Mouse (Mus musculus) layer of hippocampus, adult 18-20 months (tissue): ENCODE data around the gene Bysl. TPM values are rescaled to one million over a fixed set of nuclear protein-coding genes. Genes with fewer than 3 reads are reported as not detected.
A peak's percentile ranks its signal among the peaks of the same experiment; 100 is the strongest.

Experiments used
- DNase-seq, 2 experiments: peaks; one replicate each; pipeline ENCODE4 v3.0.0; 2022; ENCODE audit warnings: low spot score in 2 of 2
- total RNA-seq, 2 experiments: library from RNA; stranded (reverse); gene quantifications; 2 replicates each; pipeline ENCODE4 v1.2.3; 2021

Bysl gene
- total RNA-seq, 2 experiments from 2014 or later, result 19.4 to 19.5 TPM

DNA sequence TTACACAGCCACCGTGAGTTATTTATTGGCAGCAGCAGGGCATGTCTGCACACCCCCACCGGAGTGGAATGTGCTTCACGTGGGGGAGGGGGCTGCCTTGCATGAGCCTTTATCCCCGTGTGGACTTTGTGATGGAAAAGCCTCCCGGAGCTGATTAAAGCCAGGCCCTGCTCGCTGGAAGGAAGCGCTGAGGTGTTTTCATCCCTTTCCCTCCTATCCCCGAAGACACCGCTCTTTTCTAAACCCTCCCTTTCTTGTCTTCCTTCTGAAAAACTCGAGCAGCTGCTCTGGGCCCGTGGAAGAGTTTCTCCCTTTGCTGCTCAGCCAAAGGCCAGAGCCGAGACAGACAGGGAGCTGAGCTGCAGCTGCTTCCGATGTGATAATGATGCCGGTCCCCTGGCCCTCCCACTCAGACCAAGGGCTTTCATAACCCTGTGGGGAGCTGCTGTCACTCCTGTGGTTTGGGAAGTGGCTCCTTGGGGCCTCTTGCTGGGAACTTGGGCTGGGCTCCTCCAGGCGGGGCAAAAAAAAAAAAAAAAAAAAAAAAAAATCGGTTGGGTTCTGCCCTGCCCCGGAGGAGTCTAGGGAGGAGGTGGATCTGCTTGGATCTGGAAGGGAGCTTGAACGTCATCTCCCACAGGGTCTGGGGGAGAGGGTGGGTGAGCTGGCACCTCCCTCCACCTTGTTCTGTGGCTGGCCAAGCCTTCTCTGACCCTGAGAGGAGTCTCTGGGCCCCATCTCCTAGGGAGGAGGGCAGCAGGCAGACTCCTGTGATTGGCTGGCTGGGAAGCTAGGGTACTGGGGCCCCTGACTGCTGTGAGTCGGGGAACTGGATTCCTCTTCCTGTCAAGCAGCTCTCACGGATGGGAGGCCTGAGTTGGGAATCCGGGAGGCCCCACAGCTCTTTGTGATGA is 15.8 kb downstream of the Bysl start:
- DNase-seq, result no peak

DNA sequence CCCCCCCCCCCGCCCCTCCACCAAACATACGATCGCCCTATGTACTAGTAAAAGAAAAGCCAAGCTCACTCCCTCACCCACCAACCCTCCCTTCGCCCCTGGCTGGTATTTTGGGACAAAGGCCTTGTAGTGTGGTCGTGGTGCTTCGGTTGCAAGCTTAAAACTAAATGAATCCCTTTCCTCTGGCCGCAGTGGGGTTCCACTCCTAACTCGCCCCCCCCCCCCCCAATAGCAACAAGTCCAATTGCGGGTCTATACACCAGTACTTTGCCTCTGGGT is 16.4 kb downstream of the Bysl start:
- no peak for DNase-seq

DNA sequence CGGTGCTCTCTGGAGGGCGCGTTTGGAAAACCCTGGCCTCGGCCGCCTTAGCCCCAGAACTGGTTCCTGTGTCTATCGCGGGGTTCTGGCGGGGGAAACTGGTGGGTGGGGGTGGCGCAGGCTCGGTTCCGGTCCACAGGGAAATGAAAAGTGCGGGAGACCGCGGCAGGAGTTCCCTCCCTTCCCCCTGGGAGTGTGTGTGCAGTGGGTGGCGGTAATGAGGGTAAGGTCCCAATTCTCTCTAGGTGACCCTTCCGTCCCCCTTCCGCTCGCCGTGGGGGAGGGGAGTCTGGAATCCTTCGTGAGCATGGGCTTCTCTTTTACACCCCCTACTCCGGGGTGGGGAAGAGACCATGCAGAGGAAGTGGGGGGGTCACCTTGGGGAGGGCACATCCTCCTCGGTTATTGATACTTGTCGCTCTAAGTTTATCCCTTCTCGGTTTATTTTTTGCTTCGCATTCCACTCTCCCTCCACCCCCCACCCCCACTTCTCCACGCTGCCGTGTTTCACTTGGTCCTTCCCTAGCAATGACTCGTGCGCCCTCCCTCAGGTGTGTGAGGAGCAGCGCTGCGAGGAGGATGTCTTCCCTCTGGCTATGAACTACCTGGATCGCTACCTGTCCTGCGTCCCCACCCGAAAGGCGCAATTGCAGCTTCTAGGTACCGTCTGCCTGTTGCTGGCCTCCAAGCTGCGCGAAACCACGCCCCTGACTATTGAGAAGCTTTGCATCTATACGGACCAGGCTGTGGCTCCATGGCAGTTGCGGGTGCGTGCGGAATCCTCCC is 16.9 kb downstream of the Bysl start:
- no peak for DNase-seq

- no peak for DNase-seq
Measured at GRCm38 (mm10) chr17:47593854-47594182, 17.5 kb downstream of the Bysl start.

GRCm38 (mm10) chr17:47593215-47593853 is 18.0 kb downstream of the Bysl start:
- DNase-seq, result peak; percentile 87 to 92

DNA sequence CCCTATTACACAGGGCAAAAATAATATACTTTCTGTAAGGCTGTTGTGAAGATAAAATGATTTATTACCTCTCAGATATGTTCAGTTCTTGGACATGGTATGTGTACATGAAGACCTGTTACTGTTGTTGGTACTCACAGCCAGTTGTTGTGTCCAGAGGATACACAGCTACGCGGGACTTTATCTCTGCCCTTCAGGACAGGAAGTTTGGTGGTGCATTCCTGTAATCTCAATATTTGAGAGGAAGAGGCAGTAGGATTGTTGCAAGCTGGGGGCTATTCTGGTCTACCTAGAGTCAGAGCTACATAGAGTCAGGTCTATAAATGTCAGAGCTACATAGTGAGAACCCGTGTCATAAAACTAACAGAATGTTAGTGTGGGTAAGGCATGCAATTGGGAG is 20.2 kb downstream of the Bysl start:
- no peak for DNase-seq

DNA sequence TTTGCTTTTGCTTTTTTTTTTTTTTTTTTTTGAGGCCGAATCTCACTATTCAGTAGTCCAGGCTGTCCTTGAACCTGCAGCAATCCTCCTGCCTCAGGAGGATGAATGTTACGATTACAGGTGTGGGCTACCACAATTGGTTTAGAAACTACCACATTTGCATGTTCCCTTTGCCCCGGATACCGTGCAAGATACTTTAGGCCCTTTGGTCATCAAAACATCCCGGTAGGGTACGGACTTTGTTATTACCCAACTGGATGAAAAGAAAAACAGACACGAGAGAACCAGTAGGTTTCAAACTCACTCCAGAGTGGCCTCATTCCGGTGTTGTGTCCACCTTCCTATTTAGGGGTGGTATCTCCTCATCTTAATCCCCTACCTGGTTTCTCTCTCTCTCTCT is 22.8 kb downstream of the Bysl start:
- no peak for DNase-seq

DNA sequence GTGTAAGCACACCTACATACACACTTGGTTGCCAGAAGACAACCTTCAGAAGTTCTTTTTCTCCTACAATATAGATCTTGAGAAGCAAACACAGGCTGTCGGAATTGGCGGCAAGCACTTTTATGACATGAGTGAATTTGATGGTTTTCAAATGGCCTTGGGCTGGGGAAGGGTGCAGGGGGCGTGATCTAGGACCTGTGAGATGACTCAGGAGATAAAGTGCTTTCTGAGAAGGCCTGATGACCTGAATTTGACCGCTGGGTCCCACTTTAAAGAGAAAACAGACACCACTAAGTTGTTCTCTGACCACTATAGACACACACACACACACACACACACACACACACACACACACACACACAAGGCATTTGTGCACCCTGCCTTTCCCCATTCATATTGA is 30.3 kb downstream of the Bysl start:
- no peak for DNase-seq

- no peak for DNase-seq
Measured at GRCm38 (mm10) chr17:47578655-47579054, 32.6 kb downstream of the Bysl start.

GRCm38 (mm10) chr17:47574830-47575229 is 36.5 kb downstream of the Bysl start:
- DNase-seq, result no peak

DNA sequence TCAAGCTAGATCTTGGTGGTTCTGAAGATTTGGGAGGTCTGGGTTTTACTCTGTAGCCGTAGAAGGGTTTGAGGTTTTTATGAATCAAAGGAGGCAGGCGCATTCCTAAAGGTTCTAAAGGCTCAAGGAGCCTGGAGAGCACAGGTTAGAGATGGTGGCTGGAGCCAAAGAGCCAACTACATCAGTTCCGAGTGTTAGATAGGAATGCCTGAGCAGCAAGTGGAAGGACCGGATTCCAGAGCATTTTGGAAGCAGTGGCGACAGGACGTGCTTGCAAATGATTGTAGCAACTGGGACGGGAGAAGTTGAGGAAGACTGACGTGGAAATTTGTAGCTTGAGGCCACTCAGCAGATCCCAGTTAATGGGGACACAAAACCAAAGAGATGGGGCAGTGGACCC is 37.3 kb downstream of the Bysl start:
- no peak for DNase-seq

- DNase-seq, result no peak
Measured at GRCm38 (mm10) chr17:47572436-47572835, 38.9 kb downstream of the Bysl start.

DNA sequence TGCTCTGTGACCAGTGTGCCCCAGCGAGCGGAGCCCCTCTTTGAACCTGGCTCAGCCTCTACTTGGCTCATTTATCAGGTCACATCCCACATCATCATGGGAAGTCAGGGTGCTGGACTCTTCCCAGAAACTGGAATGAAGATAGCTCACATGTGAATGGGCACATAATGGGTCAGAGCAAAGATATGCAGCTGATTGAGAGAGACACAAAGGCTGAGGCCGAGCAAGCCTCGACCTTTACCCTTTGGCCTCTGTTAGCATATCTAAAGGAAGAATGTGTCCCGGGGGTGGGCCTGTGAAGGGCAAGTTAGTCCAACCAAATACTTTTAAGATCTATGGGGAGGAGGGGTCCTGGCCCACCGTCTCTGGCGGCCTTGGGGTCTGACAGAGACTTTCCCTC is 39.7 kb downstream of the Bysl start:
- no peak for DNase-seq

DNA sequence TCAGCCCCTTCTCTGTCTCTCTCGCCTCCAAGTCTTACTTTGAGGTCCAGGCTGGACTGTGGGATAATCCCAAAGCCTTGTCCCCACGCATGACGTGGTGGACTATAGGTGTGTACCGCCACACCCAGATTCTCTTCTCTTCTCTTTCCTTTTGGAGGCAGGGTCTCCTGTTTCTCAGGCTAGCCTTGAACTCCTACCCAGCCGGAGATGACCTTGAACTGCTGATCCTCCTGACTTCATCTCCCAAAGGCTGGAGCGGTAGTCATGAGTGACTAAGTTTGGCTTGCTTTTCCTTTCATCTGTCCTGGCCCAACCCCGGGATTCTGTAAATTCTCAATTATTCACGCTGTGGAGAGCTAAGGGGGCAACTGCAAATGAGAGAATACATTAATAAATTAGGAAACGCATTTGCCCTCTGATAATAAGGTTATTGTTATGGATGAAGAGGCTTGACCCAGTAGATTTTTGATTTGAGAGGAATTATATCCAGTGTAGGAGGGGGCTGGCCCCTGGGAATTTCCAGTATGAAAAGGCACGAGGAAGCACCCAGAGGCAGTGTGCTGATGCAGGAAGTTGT is 42.3 kb downstream of the Bysl start:
- no peak for DNase-seq

- DNase-seq, result no peak
Measured at GRCm38 (mm10) chr17:47568389-47568788, 42.9 kb downstream of the Bysl start.

- DNase-seq, result no peak
Measured at GRCm38 (mm10) chr17:47567271-47567670, 44.0 kb downstream of the Bysl start.

DNA sequence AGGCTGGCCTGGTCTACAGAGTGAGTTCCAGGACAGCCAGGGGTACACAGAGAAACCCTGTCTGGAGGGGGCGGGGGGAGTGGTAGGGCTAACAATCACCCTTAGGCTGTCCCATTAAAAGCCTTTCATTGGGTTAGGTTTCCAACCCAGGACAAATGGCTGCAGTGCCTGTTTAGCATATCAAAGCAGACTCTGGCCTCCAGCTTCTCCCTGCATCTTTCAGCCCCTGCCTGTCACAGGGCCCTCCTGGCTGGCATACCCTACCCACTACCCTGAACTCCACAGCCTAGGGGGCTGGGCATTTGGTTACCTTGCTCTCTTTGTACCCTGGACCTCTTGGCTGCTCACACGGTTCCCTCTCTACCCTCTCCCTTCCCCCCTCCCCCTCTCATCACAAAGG is 45.2 kb downstream of the Bysl start:
- DNase-seq, result no peak

- DNase-seq, result no peak
Measured at GRCm38 (mm10) chr17:47564612-47565011, 46.7 kb downstream of the Bysl start.

DNA sequence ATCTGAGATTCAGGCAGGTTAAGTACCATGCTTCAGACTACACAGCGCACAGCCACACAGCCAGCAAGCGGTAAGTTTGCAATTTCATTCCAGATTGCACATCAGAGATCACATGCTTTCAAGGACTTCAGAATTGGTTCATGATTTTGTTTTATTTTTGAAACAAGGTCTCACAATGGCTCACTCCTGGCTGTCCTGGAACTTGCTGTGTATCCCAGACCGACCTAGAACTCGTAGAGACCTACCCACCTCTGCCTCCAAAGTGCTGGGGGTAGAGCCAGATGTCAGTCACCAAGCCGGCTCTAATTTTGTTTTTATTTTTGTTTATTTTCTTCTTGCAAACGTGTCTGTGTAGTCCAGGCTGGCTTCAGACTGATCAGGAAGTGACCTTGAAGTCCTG is 48.4 kb downstream of the Bysl start:
- no peak for DNase-seq

DNA sequence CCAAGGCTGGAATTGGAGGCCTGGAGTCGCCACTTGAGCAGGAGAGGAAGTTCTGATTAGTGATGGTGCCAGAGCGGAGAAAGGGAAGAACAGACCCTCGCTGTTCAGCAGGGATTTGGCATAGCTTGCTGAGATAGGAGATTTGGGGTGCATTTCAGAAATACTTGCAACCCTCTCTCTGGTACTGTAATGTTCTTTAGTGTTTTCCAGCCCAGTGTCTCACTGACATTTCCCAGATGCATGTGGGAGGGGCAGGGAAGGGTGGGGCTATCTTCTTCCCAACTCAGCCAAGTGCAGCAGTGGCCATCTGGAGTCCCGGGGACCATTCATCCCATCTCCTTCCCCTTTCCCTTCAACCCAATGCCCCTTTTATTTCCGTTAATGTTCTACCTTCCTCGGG is 51.6 kb downstream of the Bysl start:
- DNase-seq, result no peak

DNA sequence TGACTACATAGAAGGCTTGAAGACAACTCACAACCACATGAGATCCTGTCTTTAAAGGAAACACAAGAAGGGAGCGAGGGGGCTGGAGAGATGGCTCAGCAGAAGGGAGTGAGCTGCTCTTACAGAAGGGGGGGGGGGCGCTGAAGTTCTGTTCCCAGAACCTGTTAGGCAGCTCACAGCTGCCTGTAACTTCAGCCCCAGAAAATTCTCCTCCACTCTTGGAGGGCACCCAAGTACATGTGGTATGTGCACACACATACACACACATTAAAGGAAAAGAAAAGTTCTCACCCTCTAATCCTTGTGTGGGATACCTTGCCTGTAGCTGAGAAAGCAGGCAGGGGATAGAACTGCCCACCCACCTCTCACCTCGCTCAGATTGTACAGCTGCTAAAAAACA is 54.1 kb downstream of the Bysl start:
- DNase-seq, result no peak

DNA sequence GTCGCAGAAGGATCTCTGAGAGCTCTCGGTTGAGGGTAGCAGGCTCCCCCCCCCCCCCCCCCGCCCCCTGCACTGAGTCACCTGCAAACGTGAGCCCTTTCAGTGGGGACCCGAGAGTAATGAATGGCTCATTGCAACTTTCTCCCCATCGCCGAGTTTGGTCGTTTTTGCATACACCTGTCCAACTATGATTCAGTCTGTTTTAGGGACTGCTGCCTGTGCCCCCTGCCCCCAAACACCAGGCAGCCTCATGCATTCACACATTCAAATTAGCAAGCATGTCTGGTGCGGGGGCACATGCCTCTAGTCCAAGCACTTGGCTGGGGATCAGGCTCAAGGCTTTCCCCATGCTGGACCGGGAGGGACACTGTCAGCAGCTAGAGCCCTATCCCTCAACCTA is 56.7 kb downstream of the Bysl start:
- no peak for DNase-seq
